Mouse (Mus musculus): ENCODE data around the gene Slc5a2. TPM values are rescaled to one million over a fixed set of nuclear protein-coding genes. Genes with fewer than 3 reads are reported as not detected.

The Slc5a2 gene
- polyA plus RNA-seq, 1 experiment from 2014 or later: not detected

DNA sequence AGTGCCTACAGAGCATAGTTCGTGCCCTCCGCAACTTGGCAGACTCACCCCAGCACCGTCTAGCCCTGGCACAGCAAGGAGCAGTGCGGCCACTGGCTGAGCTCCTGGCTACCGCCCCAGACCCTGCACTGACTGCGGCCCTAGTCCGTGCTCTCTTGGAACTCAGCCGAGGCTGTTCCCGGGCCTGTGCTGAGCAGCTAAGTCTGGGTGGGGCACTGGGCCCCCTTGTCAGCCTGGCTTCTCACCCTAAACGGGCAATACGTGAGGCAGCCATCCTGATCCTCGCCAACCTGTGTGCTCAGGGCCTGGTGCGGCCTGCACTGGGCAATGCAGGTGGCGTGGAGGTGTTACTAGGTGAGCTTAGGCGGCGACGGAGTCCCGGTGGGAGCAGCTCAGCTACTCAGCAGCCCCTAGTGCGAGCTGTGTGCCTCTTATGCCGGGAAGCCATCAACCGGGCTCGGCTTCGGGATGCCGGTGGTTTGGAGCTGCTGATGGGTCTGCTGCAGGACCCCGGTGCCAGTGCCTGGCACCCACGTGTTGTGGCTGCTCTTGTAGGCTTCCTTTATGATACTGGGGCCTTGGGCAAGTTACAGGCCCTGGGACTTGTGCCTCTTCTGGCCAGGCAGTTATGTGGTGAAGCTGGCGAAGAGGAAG, 25.2 kb upstream of the Slc5a2 start:
- peaks cover 56% of the 10 kb centered on the region for H3K36me3 ChIP-seq
- no peak overlapping the region for H3K4me3 ChIP-seq
- WGBS: 94% methylated on average over 27 of the region's 27 CpGs
- H3K9ac ChIP-seq: 0 out of 2 replicates have a peak overlapping the region, but pooled peaks have one; percentile 10
- ATAC-seq (ENCODE audit: insufficient number of reproducible peaks, low FRiP score, low TSS enrichment, low read depth): no peak
- no peaks in the 10 kb centered on the region for H3K9me3 ChIP-seq
- peaks cover 38% of the 10 kb centered on the region for H3K4me1 ChIP-seq
- H3K27me3 ChIP-seq: no peaks in the 10 kb centered on the region
- no peak overlapping the region for H3K4me2 ChIP-seq
- H3K27ac ChIP-seq: no peak overlapping the region

DNA sequence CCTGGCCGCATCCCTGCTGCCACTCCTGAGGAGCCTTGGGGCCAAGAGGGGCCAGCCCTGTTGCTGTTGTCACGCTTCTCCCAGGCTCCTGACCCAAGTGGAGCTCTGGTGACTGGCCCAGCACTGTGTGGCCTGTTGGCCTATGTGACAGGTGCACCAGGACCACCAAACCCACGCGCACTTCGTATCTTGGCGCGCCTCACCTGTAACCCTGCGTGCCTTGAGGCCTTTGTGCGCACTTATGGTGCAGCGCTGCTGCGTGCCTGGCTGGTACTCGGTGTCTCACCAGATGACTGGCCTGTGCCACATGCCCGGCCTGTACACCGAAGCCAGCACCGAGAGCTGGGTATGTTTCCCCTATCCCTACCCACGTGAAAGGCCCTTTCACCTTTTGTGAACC, 23.1 kb upstream of the Slc5a2 start:
- Histone ChIP-seq H3K27ac (no peak overlapping the region), H3K9me3 (no peaks in the 10 kb centered on the region), H3K9ac (no peak overlapping the region), H3K4me2 (no peak overlapping the region), H3K36me3 (peaks cover 52% of the 10 kb centered on the region), H3K27me3 (no peaks in the 10 kb centered on the region), H3K4me3 (no peak overlapping the region), H3K4me1 (peaks cover 43% of the 10 kb centered on the region)
- 94% methylated on average over 16 of the region's 16 CpGs for WGBS
- no peak for ATAC-seq (ENCODE audit: insufficient number of reproducible peaks, low FRiP score, low TSS enrichment, low read depth)

DNA sequence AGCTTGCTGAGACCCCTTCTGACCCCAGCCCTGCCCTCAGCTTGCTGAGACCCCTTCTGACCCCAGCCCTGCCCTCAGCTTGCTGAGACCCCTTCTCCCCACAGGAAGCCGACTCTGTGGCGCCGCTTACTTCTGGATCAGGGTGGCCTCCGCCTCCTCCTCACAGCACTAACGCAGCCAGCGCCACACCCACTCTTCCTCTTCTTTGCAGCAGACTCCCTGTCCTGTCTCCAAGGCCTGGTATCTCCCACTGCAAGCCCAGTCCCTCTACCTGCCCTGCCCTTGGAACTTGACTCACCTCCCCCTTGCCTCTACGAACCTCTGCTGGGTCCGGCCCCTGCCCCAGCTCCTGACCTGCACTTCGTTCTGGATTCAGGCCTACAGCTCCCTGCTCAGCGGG, 21.5 kb upstream of the Slc5a2 start:
- H3K4me3 ChIP-seq: no peak overlapping the region
- WGBS: 77% methylated on average over 10 of the region's 10 CpGs

DNA sequence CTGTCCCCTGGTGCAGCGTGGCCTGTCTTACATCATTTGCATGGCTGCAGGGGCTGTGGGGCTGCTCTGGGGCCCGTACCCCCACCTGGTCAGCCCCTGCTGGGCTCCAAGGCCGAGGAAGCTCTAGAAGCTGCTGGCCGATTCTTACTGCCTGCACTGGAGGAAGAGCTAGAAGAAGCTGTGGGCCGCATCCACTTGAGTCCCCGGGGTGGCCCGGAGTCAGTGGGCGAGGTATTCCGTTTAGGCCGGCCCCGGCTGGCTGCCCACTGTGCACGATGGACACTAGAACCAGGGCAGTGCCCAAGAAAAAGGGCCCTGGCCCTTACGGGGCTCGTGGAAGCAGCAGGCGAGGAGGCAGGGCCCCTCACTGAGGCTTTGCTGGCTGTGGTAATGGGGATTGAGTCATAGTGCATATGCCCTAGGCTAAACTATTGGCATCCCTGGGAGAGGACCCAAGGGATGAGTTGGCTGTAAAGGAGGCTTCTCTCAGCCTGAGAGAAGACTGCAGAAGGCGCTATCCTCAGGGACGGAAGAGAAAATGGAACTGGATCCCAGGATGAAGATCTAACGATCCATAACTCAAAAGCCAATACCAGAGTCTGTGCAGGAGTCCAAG, 20.9 kb upstream of the Slc5a2 start:
- peaks cover 56% of the 10 kb centered on the region for H3K36me3 ChIP-seq
- no peaks in the 10 kb centered on the region for H3K9me3 ChIP-seq
- no peak overlapping the region for H3K9ac ChIP-seq
- no peak overlapping the region for H3K4me2 ChIP-seq
- H3K4me1 ChIP-seq: peaks cover 48% of the 10 kb centered on the region
- ATAC-seq (ENCODE audit: insufficient number of reproducible peaks, low FRiP score, low TSS enrichment, low read depth): no peak
- H3K4me3 ChIP-seq: no peak overlapping the region
- no peaks in the 10 kb centered on the region for H3K27me3 ChIP-seq
- 89% methylated on average over 18 of the region's 18 CpGs for WGBS
- no peak overlapping the region for H3K27ac ChIP-seq

More for the DNA sequence above, 21.5 kb upstream of the Slc5a2 start:
- H3K4me1 ChIP-seq: peaks cover 51% of the 10 kb centered on the region
- H3K9ac ChIP-seq: no peak overlapping the region
- peaks cover 52% of the 10 kb centered on the region for H3K36me3 ChIP-seq
- no peak for ATAC-seq (ENCODE audit: insufficient number of reproducible peaks, low FRiP score, low TSS enrichment, low read depth)
- H3K27ac ChIP-seq: no peak overlapping the region
- no peak overlapping the region for H3K4me2 ChIP-seq
- no peaks in the 10 kb centered on the region for H3K9me3 ChIP-seq
- no peaks in the 10 kb centered on the region for H3K27me3 ChIP-seq

DNA sequence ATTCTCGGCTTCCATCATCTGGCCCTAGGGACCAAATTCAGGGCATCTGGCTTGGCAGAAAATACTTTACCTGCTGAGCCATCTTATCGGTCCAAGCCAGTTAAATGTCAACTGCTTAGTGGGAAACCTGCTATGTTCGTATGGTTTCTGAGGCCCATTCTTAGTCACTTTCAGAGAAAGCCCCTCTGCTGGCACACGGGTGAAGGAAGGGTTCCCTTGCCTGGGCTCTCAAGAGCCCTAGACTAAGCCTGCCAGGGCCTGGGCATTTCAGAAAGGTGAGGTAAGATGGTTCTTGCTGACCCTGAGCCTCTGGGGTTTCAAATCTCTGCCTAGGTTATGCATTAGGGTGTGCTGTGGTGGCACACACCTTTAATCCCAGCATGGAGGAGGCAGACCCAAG, 19.9 kb upstream of the Slc5a2 start:
- Histone ChIP-seq H3K4me3 (no peak overlapping the region), H3K9ac (no peak overlapping the region), H3K27me3 (no peaks in the 10 kb centered on the region), H3K4me1 (peaks cover 37% of the 10 kb centered on the region), H3K9me3 (no peaks in the 10 kb centered on the region), H3K36me3 (peaks cover 54% of the 10 kb centered on the region), H3K4me2 (no peak overlapping the region), H3K27ac (peak overlapping the region; percentile 95)
- WGBS: 89% methylated on average over 4 of the region's 4 CpGs
- no peak for ATAC-seq (ENCODE audit: insufficient number of reproducible peaks, low FRiP score, low TSS enrichment, low read depth)

DNA sequence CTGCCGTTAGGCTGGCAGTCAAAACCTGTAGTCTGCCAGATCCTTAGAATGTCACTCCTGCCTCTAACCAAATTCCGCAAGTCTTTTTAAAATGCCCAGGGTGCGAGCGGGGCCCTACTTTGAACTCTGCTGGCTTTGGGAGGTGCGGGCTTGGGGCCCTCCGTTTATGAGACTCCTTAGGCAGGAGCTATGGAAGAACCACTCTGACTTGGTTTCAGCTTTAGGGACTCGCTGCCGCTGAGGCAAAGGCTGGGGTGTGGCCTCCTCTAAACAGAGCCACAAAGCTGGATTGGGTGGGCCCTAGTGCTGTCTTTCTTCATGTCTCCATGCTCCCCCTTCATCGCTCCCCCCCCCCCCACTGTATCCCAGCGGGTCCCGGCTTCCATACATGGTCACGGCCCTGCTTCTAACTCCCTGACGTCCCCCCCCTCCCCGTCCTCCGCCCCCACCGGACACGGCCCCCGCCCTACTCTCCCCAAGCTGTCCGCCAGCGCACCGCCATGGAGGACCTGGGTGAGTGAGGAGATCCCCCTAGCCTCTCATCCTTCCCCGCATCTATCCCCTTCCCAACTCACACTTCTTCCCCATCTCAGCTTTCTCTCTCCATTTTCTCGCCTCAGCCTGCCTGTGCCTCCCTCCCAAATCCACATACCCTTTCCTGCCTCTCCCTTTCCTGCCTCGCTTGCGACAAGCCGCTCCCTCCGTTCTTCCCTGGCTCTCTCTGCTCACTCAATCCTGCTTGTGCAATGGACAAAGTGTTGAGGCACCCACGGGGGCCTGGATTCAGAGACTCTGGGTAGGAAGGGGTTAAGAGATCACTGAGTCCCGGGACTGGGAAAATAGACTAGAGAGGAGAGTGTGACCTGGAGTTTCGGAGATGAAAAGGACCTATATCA, 18.7 kb upstream of the Slc5a2 start, which contains the start of gene Tgfb1i1:
Gene Tgfb1i1 (plus strand): TSS at position 317 of the 896 bp plus-strand sequence.
- Histone ChIP-seq H3K4me3 (peak within 1 kb of the TSS; percentile 58), H3K27me3 (no peaks in the 10 kb centered on the region), H3K36me3 (peaks cover 43% of the 10 kb centered on the region), H3K4me2 (peak within 1 kb of the TSS; percentile 63), H3K9me3 (no peaks in the 10 kb centered on the region), H3K27ac (peak within 1 kb of the TSS; percentile 95), H3K9ac (peak within 1 kb of the TSS; percentile 66), H3K4me1 (peaks cover 37% of the 10 kb centered on the region)
- peak; percentile 85 for ATAC-seq (ENCODE audit: insufficient number of reproducible peaks, low FRiP score, low TSS enrichment, low read depth)
- 3% methylated on average over 26 of the region's 30 CpGs for WGBS

DNA sequence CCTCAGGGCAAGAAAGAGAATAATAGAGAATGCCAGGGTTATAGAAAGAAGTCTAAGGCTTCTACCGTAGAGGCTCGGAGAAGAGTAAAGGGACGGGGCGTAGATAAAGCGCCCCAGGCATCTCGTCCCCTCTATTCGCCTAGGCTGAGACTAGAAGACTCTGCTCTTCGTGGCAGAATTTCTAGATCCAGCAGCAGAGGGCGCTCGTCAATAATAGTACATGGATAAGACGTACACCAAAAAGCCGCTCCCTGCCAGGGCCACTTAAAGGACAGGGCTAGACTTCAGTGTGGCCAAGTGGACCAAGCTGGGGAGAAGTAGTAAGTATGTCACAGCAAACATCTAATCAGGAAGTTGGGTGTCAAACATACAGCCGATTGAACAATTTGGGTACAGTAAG, 18.0 kb upstream of the Slc5a2 start:
- H3K4me1 ChIP-seq: peaks cover 44% of the 10 kb centered on the region
- H3K36me3 ChIP-seq: peaks cover 36% of the 10 kb centered on the region
- no peaks in the 10 kb centered on the region for H3K27me3 ChIP-seq
- peak overlapping the region; percentile 58 for H3K4me3 ChIP-seq
- peak overlapping the region; percentile 63 for H3K4me2 ChIP-seq
- H3K9ac ChIP-seq: peak overlapping the region; percentile 66
- H3K9me3 ChIP-seq: no peaks in the 10 kb centered on the region
- peak overlapping the region; percentile 95 for H3K27ac ChIP-seq
- WGBS: 2% methylated on average over 13 of the region's 13 CpGs
- ATAC-seq (ENCODE audit: insufficient number of reproducible peaks, low FRiP score, low TSS enrichment, low read depth): peak; percentile 61; the same call in 1 of the 2 replicates

DNA sequence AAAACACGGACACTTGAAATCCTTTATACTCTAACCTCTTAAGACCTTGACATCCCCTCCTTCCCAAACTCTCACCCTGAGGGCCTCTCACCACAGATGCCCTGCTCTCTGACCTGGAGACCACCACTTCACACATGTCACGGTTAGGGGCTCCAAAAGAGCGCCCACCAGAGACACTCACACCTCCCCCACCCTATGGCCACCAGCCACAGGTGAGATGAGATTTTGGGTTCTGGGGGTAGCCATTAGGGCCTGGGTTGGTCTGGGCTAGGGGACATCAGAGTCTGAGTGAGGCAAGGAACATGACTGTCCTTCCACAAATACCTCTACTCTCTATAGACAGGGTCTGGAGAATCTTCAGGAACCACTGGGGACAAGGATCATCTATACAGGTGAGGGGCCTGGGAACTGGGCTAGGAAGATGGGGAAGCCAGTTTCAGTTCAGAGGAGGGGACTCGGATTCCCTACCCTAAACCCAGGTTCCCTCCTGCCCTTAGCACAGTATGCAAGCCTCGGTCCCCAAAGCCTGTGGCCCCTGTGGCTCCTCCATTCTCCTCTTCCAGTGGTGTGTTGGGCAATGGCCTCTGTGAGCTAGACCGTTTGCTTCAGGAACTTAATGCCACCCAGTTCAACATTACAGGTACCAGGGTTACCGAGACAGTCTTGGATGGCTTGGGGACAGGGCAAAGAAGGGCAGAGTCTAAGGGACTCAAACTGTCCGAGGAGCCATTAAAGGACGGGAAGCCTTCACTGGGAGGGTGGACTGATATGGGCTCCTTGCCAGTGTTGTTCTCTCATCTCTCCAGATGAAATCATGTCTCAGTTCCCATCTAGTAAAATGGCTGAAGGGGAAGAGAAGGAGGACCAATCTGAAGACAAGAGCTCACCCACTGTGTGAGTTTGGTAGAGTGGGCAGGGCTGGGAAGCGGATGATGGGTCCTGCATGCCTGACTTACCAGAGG, 17.1 kb upstream of the Slc5a2 start:
- no peak for ATAC-seq (ENCODE audit: insufficient number of reproducible peaks, low FRiP score, low TSS enrichment, low read depth)
- peaks cover 31% of the 10 kb centered on the region for H3K36me3 ChIP-seq
- 83% methylated on average over 10 of the region's 10 CpGs for WGBS
- H3K9ac ChIP-seq: no peak overlapping the region
- H3K27ac ChIP-seq: no peak overlapping the region
- peak overlapping the region; percentile 63 for H3K4me2 ChIP-seq
- H3K4me3 ChIP-seq: peak overlapping the region; percentile 58
- no peaks in the 10 kb centered on the region for H3K27me3 ChIP-seq
- H3K9me3 ChIP-seq: no peaks in the 10 kb centered on the region
- peaks cover 47% of the 10 kb centered on the region for H3K4me1 ChIP-seq

DNA sequence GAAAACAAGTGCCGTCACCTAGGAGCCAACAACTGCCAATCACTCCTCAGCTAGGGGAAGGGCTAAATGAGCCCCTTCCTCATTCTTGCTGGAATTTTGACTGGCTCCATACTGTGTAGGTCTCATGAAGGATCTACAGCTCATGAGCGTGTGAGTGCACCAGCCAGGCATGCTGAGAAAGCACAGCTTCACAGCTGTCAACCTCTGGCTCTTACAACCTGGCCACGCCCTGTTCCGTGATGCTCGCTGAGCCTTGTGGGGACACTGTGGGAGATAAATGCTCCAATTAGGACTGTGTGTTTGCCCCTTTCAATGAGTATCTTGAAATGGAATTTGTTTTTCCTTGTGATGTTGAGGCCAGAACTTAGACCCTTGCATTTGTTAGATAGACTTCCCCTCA, 15.5 kb upstream of the Slc5a2 start:
- 78% methylated on average over 5 of the region's 5 CpGs for WGBS
- H3K27ac ChIP-seq: no peak overlapping the region
- peaks cover 41% of the 10 kb centered on the region for H3K4me1 ChIP-seq
- H3K4me3 ChIP-seq: no peak overlapping the region
- no peak overlapping the region for H3K4me2 ChIP-seq
- H3K27me3 ChIP-seq: no peaks in the 10 kb centered on the region
- peaks cover 26% of the 10 kb centered on the region for H3K36me3 ChIP-seq
- ATAC-seq (ENCODE audit: insufficient number of reproducible peaks, low FRiP score, low TSS enrichment, low read depth): no peak
- no peak overlapping the region for H3K9ac ChIP-seq
- no peaks in the 10 kb centered on the region for H3K9me3 ChIP-seq

DNA sequence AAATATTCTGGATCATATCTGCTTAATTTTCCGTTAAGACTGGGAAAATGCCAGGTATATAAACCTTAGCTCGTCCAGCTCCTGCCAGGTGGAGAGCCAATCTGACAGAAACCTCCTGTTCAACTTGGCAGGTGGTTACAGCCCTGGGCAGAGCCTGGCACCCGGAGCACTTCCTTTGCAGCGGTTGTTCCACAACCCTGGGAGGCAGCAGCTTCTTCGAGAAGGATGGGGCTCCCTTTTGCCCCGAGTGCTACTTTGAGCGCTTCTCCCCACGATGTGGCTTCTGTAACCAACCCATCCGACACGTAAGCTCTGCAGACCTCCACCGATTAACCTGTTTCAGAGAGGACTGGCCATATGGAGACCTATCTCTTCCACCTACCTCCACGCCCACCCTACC, 13.5 kb upstream of the Slc5a2 start:
- no peak overlapping the region for H3K27ac ChIP-seq
- no peaks in the 10 kb centered on the region for H3K27me3 ChIP-seq
- H3K9me3 ChIP-seq: no peaks in the 10 kb centered on the region
- H3K9ac ChIP-seq: no peak overlapping the region
- H3K4me1 ChIP-seq: peaks cover 31% of the 10 kb centered on the region
- peaks cover 25% of the 10 kb centered on the region for H3K36me3 ChIP-seq
- H3K4me3 ChIP-seq: no peak overlapping the region
- 33% methylated on average over 12 of the region's 12 CpGs for WGBS
- H3K4me2 ChIP-seq: peak overlapping the region; percentile 40; the same call in 1 of the 2 replicates
- no peak for ATAC-seq (ENCODE audit: insufficient number of reproducible peaks, low FRiP score, low TSS enrichment, low read depth)

DNA sequence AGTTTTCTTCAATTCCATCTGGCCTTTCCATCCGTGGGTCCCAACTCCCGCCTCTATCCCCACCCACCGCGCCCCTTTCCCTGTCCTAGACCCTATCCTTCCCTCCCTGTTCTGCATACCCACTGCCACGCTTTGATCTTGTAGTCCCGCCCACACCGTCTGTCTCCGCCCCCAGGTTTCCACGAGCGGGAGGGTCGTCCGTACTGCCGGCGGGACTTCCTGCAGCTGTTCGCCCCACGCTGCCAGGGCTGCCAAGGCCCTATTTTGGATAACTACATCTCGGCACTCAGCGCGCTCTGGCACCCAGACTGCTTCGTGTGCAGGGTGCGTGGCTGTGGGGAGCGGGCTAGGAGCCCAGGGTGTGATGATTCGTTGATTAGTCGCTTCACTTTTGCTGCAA, 12.8 kb upstream of the Slc5a2 start:
- H3K9ac ChIP-seq: no peak overlapping the region

More for the DNA sequence above, 12.8 kb upstream of the Slc5a2 start:
- 11% methylated on average over 24 of the region's 24 CpGs for WGBS
- Histone ChIP-seq H3K36me3 (peaks cover 25% of the 10 kb centered on the region), H3K4me2 (peak overlapping the region; percentile 40), H3K4me1 (peaks cover 33% of the 10 kb centered on the region), H3K9me3 (no peaks in the 10 kb centered on the region), H3K27me3 (no peaks in the 10 kb centered on the region), H3K4me3 (peak overlapping the region; percentile 9), H3K27ac (no peak overlapping the region)
- ATAC-seq (ENCODE audit: insufficient number of reproducible peaks, low FRiP score, low TSS enrichment, low read depth): 0 out of 2 replicates have a peak, but pooled peaks have one; percentile 32
